Mouse (Mus musculus) forebrain, embryonic 13.5 days (tissue): Measurements from ENCODE around the gene Gm20388. TPM values are rescaled to one million over a fixed set of nuclear protein-coding genes. Genes with fewer than 3 reads are reported as not detected.
A peak's percentile ranks its signal among the peaks of the same experiment; 100 is the strongest.

Source experiments
- ATAC-seq: fragments of 200-750 bp; cut with Nextera tagmentation; 2 replicates; pipeline ENCODE4 v1.8.0; 2017
- H3K27ac ChIP-seq: fragments of 300-500 bp; sonication (generic); 2 replicates; pipeline ENCODE4 v1.5.1; 2015; ENCODE audit warnings: inconsistent platforms, mild to moderate bottlenecking, moderate library complexity
- H3K27me3 ChIP-seq: fragments of 300-500 bp; sonication (generic); 2 replicates; pipeline ENCODE4 v1.6.1; 2015; ENCODE audit warnings: mild to moderate bottlenecking, inconsistent platforms
- H3K36me3 ChIP-seq: fragments of 300-500 bp; sonication (generic); 2 replicates; pipeline ENCODE4 v1.6.1; 2015; ENCODE audit warnings: mild to moderate bottlenecking, inconsistent platforms; ENCODE audit not compliant: poor library complexity, severe bottlenecking
- H3K4me1 ChIP-seq: fragments of 300-500 bp; sonication (generic); 2 replicates; pipeline ENCODE4 v1.6.1; 2015; ENCODE audit warnings: inconsistent platforms
- H3K4me2 ChIP-seq: fragments of 300-500 bp; sonication (generic); 2 replicates; pipeline ENCODE4 v1.6.1; 2015; ENCODE audit warnings: inconsistent platforms, mild to moderate bottlenecking, moderate library complexity
- H3K4me3 ChIP-seq: fragments of 300-500 bp; sonication (generic); 2 replicates; pipeline ENCODE4 v1.5.1; 2015; ENCODE audit warnings: mild to moderate bottlenecking, inconsistent platforms
- H3K9ac ChIP-seq: fragments of 300-500 bp; sonication (generic); 2 replicates; pipeline ENCODE4 v1.6.1; 2015; ENCODE audit warnings: mild to moderate bottlenecking, inconsistent platforms
- H3K9me3 ChIP-seq: fragments of 300-500 bp; sonication (generic); replicated peaks from 2 replicates; pipeline ENCODE4 v1.6.1; 2016; ENCODE audit warnings: inconsistent platforms
- WGBS: fragments of 180-500 bp; shearing (Covaris S2); methylation state at CpG from one replicate; pipeline ENCODE4 v1.1.7; 2015; 5-methylcytosine and 5-hydroxymethylcytosine counted together
- polyA plus RNA-seq: library from polyadenylated mRNA; unstranded; fragments of >200 nt; fragmentation: Nextera tagmentation; extraction: Ambion mirVana; gene quantifications from 2 replicates; pipeline ENCODE4 v1.2.1, GENCODE M21; 2015

Gm20388 gene
- polyA plus RNA-seq, 1 experiment from 2014 or later: 5.6 TPM

DNA sequence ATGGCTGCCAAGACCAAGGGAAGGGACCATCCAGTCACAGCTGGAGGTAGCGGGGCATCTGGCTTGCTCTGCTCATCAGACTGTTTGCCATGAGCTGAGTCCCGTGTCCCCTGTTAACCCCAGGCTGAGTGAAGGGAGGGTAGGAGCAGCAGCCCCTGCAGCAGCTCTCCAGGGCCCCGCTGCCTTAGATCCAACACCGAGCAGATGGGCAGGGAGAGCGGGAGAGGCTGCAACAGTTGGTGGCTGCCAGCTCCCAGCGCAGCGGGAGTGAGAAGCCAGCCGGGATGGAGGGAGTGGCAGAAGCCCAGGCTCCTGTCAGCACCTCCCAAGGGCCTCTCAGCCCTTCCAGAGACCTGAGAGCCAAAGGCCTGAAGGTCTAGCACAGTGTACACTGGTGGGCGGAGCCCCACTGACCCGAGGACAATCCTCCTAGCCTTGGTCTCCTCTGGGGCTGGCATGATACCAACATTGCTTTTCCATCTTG is 379.1 kb downstream of the Gm20388 start:
- H3K9me3 ChIP-seq: no peaks in the 10 kb centered on the region
- peak; percentile 50 for ATAC-seq
- H3K4me1 ChIP-seq: peaks cover 87% of the 10 kb centered on the region
- H3K36me3 ChIP-seq: no peaks in the 10 kb centered on the region
- 0 out of 2 replicates have a peak, but pooled peaks cover 3% of the 10 kb centered on the region for H3K27me3 ChIP-seq
- WGBS: 28% methylated on average over 10 of the region's 10 CpGs
- H3K9ac ChIP-seq: no peak overlapping the region
- peak overlapping the region; percentile 70 for H3K27ac ChIP-seq
- no peak overlapping the region for H3K4me3 ChIP-seq
- H3K4me2 ChIP-seq: no peak overlapping the region

GRCm38 (mm10) chr8:120290614-120291013 is 380.0 kb downstream of the Gm20388 start:
- H3K9ac ChIP-seq: 0 out of 2 replicates have a peak overlapping the region, but pooled peaks have one; percentile 1
- WGBS: 59% methylated on average over 15 of the region's 15 CpGs
- H3K4me2 ChIP-seq: no peak overlapping the region
- peaks cover 87% of the 10 kb centered on the region for H3K4me1 ChIP-seq
- no peak overlapping the region for H3K4me3 ChIP-seq
- H3K9me3 ChIP-seq: no peaks in the 10 kb centered on the region
- ATAC-seq: no peak
- no peaks in the 10 kb centered on the region for H3K36me3 ChIP-seq
- H3K27me3 ChIP-seq: 0 out of 2 replicates have a peak, but pooled peaks cover 3% of the 10 kb centered on the region
- H3K27ac ChIP-seq: no peak overlapping the region

DNA sequence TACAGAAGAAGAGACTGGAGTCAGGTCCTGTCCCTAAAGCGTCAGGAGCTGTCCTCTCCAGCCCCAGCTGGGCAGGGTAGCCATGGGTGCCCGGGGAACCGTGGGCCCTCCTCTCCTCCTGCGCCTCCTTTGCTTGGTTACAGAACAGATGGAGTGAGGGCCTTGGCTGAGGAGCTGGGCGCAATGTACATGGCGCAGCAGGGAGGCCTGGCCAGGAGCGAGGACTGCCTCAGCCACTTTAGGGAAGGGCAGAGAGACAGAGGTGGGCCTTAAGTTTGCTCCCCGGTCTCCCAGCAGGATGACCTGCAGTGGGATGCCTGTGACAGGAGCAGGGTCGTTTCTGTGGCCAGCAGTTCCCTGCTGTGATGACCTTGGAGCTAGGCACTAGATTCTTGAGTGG is 381.0 kb downstream of the Gm20388 start:
- H3K9ac ChIP-seq: no peak overlapping the region; the same call in 1 of the 2 replicates
- peak overlapping the region; percentile 77 for H3K27ac ChIP-seq
- peaks cover 89% of the 10 kb centered on the region for H3K4me1 ChIP-seq
- 0 out of 2 replicates have a peak, but pooled peaks cover 3% of the 10 kb centered on the region for H3K27me3 ChIP-seq
- ATAC-seq: no peak
- H3K4me3 ChIP-seq: no peak overlapping the region
- no peak overlapping the region for H3K4me2 ChIP-seq
- H3K9me3 ChIP-seq: no peaks in the 10 kb centered on the region
- 80% methylated on average over 9 of the region's 9 CpGs for WGBS
- no peaks in the 10 kb centered on the region for H3K36me3 ChIP-seq

- Histone ChIP-seq H3K4me1 (peaks cover 97% of the 10 kb centered on the region), H3K9ac (no peak overlapping the region), H3K27ac (peak overlapping the region; percentile 77), H3K4me2 (peak overlapping the region; percentile 13; the same call in 1 of the 2 replicates), H3K4me3 (no peak overlapping the region), H3K27me3 (0 out of 2 replicates have a peak, but pooled peaks cover 3% of the 10 kb centered on the region), H3K9me3 (no peaks in the 10 kb centered on the region), H3K36me3 (no peaks in the 10 kb centered on the region)
- WGBS: 35% methylated on average over 8 of the region's 8 CpGs
- ATAC-seq: peak; percentile 44
These were observed 381.9 kb downstream of the Gm20388 start for GRCm38 (mm10) chr8:120292316-120293107.

DNA sequence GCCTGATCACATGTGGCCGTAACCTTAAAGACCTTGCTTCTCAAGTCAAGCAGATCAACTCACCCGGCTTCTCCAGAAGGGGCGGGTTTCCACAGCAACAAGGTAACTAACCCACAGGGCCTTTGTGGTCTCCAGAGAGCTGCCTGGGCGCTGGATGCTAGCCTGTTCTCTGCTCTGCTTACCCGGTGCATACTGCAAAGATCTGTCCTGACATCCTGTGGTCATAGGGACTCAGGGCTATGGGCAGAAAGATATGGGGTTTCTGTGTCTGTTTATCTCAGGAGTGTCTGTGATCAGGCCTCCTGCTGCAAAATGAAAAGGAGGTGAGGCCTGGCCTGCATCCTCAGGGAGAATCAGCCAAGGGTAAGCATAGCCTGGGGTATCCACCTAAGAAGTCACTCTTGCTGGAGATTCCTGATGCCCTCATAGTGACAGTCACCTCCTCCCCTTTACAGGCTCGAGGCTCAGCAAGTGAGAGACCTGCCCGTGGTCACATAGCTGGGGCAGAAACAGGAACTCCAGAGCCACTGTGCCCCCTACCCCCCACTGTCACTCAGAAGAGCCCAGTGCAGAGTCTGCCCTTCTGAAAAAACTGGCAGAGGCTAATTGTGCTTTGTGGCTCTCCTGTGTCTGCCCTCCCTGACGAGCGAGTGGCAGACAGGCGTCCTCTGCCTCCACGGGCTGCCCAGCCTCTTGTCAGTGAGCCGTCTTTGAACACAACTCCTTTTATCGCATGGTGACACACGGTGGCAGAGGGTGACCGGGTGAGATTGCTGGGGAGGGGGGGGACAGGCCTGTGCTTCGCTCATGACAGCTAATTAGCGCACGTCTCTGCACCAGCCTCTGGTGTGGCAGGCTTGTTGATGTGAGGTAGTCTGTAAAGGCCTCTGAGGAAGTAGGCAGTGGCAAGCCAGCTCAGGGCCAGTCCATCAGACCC is 383.0 kb downstream of the Gm20388 start:
- Histone ChIP-seq H3K4me3 (no peak overlapping the region), H3K27me3 (0 out of 2 replicates have a peak, but pooled peaks cover 3% of the 10 kb centered on the region), H3K9ac (peak overlapping the region; percentile 39), H3K27ac (peak overlapping the region; percentile 77), H3K36me3 (no peaks in the 10 kb centered on the region), H3K4me2 (peak overlapping the region; percentile 27), H3K4me1 (peaks cover 99% of the 10 kb centered on the region), H3K9me3 (no peaks in the 10 kb centered on the region)
- 13% methylated on average over 18 of the region's 18 CpGs for WGBS
- ATAC-seq: peak; percentile 49; the same call in 1 of the 2 replicates

DNA sequence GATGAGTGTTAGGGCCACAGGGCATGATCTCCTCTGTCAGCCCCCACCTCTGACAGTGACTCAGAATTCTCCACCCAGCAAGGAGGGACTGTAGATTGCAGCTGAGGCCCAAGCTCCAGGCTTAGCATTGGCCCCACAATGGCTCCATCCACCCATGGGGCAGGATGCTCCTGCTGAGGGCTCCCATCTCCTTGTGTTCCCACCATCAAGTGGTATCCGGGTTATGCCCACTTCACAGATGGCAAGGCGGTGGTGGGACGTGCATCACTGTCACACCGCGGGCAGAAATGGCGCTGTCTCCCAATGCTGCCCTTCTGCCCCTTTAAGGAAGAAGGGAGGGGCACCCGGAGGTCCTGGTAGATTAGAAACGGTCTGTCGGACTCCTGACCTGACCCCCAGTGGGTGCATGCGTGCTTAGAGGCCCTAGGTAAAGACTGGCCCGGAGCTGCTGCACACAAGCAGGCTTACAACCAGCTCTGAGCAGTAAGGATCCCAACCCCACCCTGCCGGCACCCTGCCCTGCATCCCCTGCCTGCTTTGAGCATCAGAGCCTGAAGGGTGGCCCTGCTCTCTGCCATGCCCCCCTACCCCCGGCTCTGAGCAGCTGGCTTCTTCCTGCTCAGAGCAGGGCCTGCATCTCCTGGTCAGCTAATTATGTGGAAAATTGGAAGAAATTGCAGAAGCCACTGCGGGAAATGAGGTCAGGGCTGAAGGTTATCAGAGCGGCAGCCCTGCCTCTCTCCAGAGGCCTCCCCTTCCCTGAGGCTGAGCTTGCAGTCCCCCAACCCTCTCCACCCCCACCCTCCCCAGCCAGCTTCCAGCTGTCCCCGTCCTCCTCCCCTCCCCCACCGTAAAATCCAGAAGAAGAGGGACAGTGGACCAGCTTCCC is 384.6 kb downstream of the Gm20388 start:
- H3K9ac ChIP-seq: no peak overlapping the region
- H3K27me3 ChIP-seq: 0 out of 2 replicates have a peak, but pooled peaks cover 3% of the 10 kb centered on the region
- ATAC-seq: peak; percentile 14; the same call in 1 of the 2 replicates
- H3K9me3 ChIP-seq: no peaks in the 10 kb centered on the region
- no peaks in the 10 kb centered on the region for H3K36me3 ChIP-seq
- no peak overlapping the region for H3K4me2 ChIP-seq
- WGBS: 21% methylated on average over 17 of the region's 17 CpGs
- peak overlapping the region; percentile 77 for H3K27ac ChIP-seq
- H3K4me3 ChIP-seq: no peak overlapping the region
- peaks cover 97% of the 10 kb centered on the region for H3K4me1 ChIP-seq

- no peaks in the 10 kb centered on the region for H3K9me3 ChIP-seq
- H3K27me3 ChIP-seq: no peaks in the 10 kb centered on the region
- no peak overlapping the region for H3K9ac ChIP-seq
- no peak overlapping the region for H3K27ac ChIP-seq
- 50% methylated on average over 5 of the region's 5 CpGs for WGBS
- H3K4me1 ChIP-seq: peaks cover 90% of the 10 kb centered on the region
- no peaks in the 10 kb centered on the region for H3K36me3 ChIP-seq
- no peak overlapping the region for H3K4me3 ChIP-seq
- H3K4me2 ChIP-seq: no peak overlapping the region
- ATAC-seq: no peak
These were observed 386.4 kb downstream of the Gm20388 start for GRCm38 (mm10) chr8:120297000-120297399.

- no peak overlapping the region for H3K4me3 ChIP-seq
- peak overlapping the region; percentile 81 for H3K27ac ChIP-seq
- peak overlapping the region; percentile 29 for H3K4me2 ChIP-seq
- peak; percentile 54 for ATAC-seq
- peaks cover 87% of the 10 kb centered on the region for H3K4me1 ChIP-seq
- peak overlapping the region; percentile 1; the same call in 1 of the 2 replicates for H3K9ac ChIP-seq
- no peaks in the 10 kb centered on the region for H3K27me3 ChIP-seq
- WGBS: 26% methylated on average over 22 of the region's 22 CpGs
- no peaks in the 10 kb centered on the region for H3K36me3 ChIP-seq
- H3K9me3 ChIP-seq: no peaks in the 10 kb centered on the region
These were observed 388.2 kb downstream of the Gm20388 start for GRCm38 (mm10) chr8:120298601-120299532.

GRCm38 (mm10) chr8:120300601-120301141 is 390.0 kb downstream of the Gm20388 start:
- no peak overlapping the region for H3K4me3 ChIP-seq
- no peaks in the 10 kb centered on the region for H3K9me3 ChIP-seq
- H3K36me3 ChIP-seq: no peaks in the 10 kb centered on the region
- peak; percentile 44 for ATAC-seq
- H3K4me2 ChIP-seq: peak overlapping the region; percentile 36
- H3K9ac ChIP-seq: peak overlapping the region; percentile 40
- 2% methylated on average over 13 of the region's 13 CpGs for WGBS
- peak overlapping the region; percentile 75 for H3K27ac ChIP-seq
- peaks cover 83% of the 10 kb centered on the region for H3K4me1 ChIP-seq
- no peaks in the 10 kb centered on the region for H3K27me3 ChIP-seq
